ENCODE assay signal across 31 mouse cellular contexts in genomic region chr16:32389049-32389448, GRCm38 (mm10). TPM values are rescaled to one million over a fixed set of nuclear protein-coding genes. Genes with fewer than 3 reads are reported as not detected.
DNase-seq lines count a peak whose midpoint lies in the region; ATAC-seq and TF ChIP-seq lines count a peak whose summit lies in the region.
"Had no signal": no experiment of that assay in that cellular context is flagged by ENCODE, and none has a peak within 500 bp of the region (broad histone marks: within the 10 kb centered on the region; RNA-seq: fewer than 3 reads in every experiment).

No protein-coding gene starts in this region.

- H3K27ac ChIP-seq in liver, embryonic 14.5 days = no peak overlapping the region
- no peak overlapping the region for H3K27ac ChIP-seq in heart, embryonic 11.5 days (ENCODE audit: low read depth, low read length)
- no peak overlapping the region for H3K27ac ChIP-seq in forebrain, embryonic 10.5 days
- H3K27ac ChIP-seq: embryonic facial prominence, embryonic 12.5 days; embryonic facial prominence, embryonic 15.5 days; forebrain, embryonic 12.5 days; forebrain, embryonic 15.5 days; heart, embryonic 13.5 days; hindbrain, embryonic 14.5 days; hindbrain, postnatal 0 days had no signal

- TF ChIP-seq CTCF in G1E (IDR thresholded peaks at IDR 0.05; ENCODE audit: low read depth, low read length) = no peak
- no peak for TF ChIP-seq CTCF in liver, embryonic 14.5 days (IDR thresholded peaks at IDR 0.05; ENCODE audit: low read depth)

- H3K27me3 ChIP-seq in G1E (ENCODE audit: insufficient read depth, low read length) = no peaks in the 10 kb centered on the region
- no peaks in the 10 kb centered on the region for H3K27me3 ChIP-seq in liver, embryonic 14.5 days (ENCODE audit: control insufficient read depth, insufficient read depth, low read length)
- no peaks in the 10 kb centered on the region for H3K27me3 ChIP-seq in heart, embryonic 11.5 days (ENCODE audit: control insufficient read depth, insufficient read depth, low read length)
- no peaks in the 10 kb centered on the region for H3K27me3 ChIP-seq in forebrain, embryonic 10.5 days (ENCODE audit: poor library complexity, severe bottlenecking)
- H3K27me3 ChIP-seq: CH12.LX; embryonic facial prominence, embryonic 12.5 days; embryonic facial prominence, embryonic 15.5 days; forebrain, embryonic 12.5 days; forebrain, embryonic 15.5 days; heart, embryonic 13.5 days had no signal

- peak; percentile 51 for ATAC-seq in G1E (ENCODE audit: extremely low read depth, insufficient number of reproducible peaks, low FRiP score, poor library complexity, severe bottlenecking)
- ATAC-seq in liver, embryonic 14.5 days (ENCODE audit: insufficient read depth) = no peak
- ATAC-seq in megakaryocyte progenitor cell, adult 5-6 weeks (replicated peaks; ENCODE audit: poor library complexity) = peak; percentile 61
- ATAC-seq in heart, embryonic 11.5 days (replicated peaks; ENCODE audit: insufficient number of reproducible peaks, low FRiP score, low TSS enrichment) = no peak
- ATAC-seq: activated CD4-positive, CD25-positive, alpha-beta regulatory T cell, adult 4 months; forebrain, embryonic 15.5 days; hindbrain, postnatal 0 days had no signal

- H3K4me1 ChIP-seq in G1E (ENCODE audit: insufficient read depth, low read depth, low read length) = peaks cover 56% of the 10 kb centered on the region
- peaks cover 2 to 5% of the 10 kb centered on the region in 2 experiments; a peak in 3 of 4 replicates for H3K4me1 ChIP-seq in liver, embryonic 14.5 days (replicated peaks; ENCODE audit: control insufficient read depth in 2 of 2, insufficient read depth in 2 of 2, low read length in 1 of 2)
- H3K4me1 ChIP-seq in heart, embryonic 11.5 days (ENCODE audit: control insufficient read depth, insufficient read depth, low read length) = no peaks in the 10 kb centered on the region
- no peaks in the 10 kb centered on the region for H3K4me1 ChIP-seq in forebrain, embryonic 10.5 days
- H3K4me1 ChIP-seq: embryonic facial prominence, embryonic 12.5 days; embryonic facial prominence, embryonic 15.5 days; forebrain, embryonic 12.5 days; forebrain, embryonic 15.5 days; heart, embryonic 13.5 days had no signal

- DNase-seq in G1E (ENCODE audit: low spot score) (no peak), adipocyte (ENCODE audit: low spot score) (no peak)
- peak; percentile 16 for DNase-seq in c-Kit-positive CD71-positive TER-119-positive erythroid progenitor cells, embryonic 14.5 days (ENCODE audit: low spot score)
- no peak for DNase-seq in liver, embryonic 14.5 days (ENCODE audit: low read depth in 3 of 3, low spot score in 3 of 3)
- no peak for DNase-seq in forebrain, embryonic 10.5 days (ENCODE audit: extremely low spot score, low spot score)
- DNase-seq: adrenal gland, postnatal 10 days; adrenal gland, postnatal 36 days; B cell, adult 2 months; cerebellum, adult 11 months; cerebellum, adult 2 months; cerebellum, adult 9-11 months; cerebellum, postnatal 25 days; gastrocnemius, postnatal 25 days; heart, adult 18-20 months; heart, postnatal 14 days; heart, postnatal 4 days had no signal

- TF ChIP-seq EP300 in liver, embryonic 14.5 days (IDR thresholded peaks at IDR 0.05; ENCODE audit: low read depth) = peak; percentile 68

- no peak overlapping the region for H3K4me2 ChIP-seq in liver, embryonic 14.5 days (ENCODE audit: low read depth)
- H3K4me2 ChIP-seq in heart, embryonic 11.5 days = no peak overlapping the region
- H3K4me2 ChIP-seq: embryonic facial prominence, embryonic 12.5 days; embryonic facial prominence, embryonic 15.5 days; forebrain, embryonic 12.5 days; forebrain, embryonic 15.5 days; heart, embryonic 13.5 days; hindbrain, embryonic 14.5 days had no signal

- H3K9ac ChIP-seq in liver, embryonic 14.5 days (replicated peaks) = no peak overlapping the region
- no peak overlapping the region for H3K9ac ChIP-seq in heart, embryonic 11.5 days (ENCODE audit: low read depth, low read length)
- H3K9ac ChIP-seq: embryonic facial prominence, embryonic 12.5 days; embryonic facial prominence, embryonic 15.5 days; forebrain, embryonic 12.5 days; forebrain, embryonic 15.5 days; heart, embryonic 13.5 days; hindbrain, embryonic 14.5 days had no signal

- H3K9me3 ChIP-seq in G1E (replicated peaks) = no peaks in the 10 kb centered on the region
- H3K9me3 ChIP-seq in liver, embryonic 14.5 days (ENCODE audit: control insufficient read depth, low read length) = no peaks in the 10 kb centered on the region
- H3K9me3 ChIP-seq in heart, embryonic 11.5 days (replicated peaks; ENCODE audit: control insufficient read depth, low read length) = no peaks in the 10 kb centered on the region
- H3K9me3 ChIP-seq in forebrain, embryonic 10.5 days = no peaks in the 10 kb centered on the region
- H3K9me3 ChIP-seq: embryonic facial prominence, embryonic 12.5 days; embryonic facial prominence, embryonic 15.5 days; forebrain, embryonic 12.5 days; forebrain, embryonic 15.5 days; heart, embryonic 13.5 days had no signal

- H3K4me3 ChIP-seq in G1E (ENCODE audit: low read depth, low read length) = no peak overlapping the region; the same call in 1 of the 2 replicates
- H3K4me3 ChIP-seq in liver, embryonic 14.5 days (ENCODE audit: insufficient read depth in 1 of 2, low read depth in 2 of 2, low read length in 2 of 2) = no peak overlapping the region
- no peak overlapping the region for H3K4me3 ChIP-seq in heart, embryonic 11.5 days (ENCODE audit: low read depth, low read length)
- H3K4me3 ChIP-seq in forebrain, embryonic 10.5 days = no peak overlapping the region
- H3K4me3 ChIP-seq: embryonic facial prominence, embryonic 12.5 days; embryonic facial prominence, embryonic 15.5 days; forebrain, embryonic 12.5 days; forebrain, embryonic 15.5 days; heart, embryonic 13.5 days had no signal

- H3K36me3 ChIP-seq in G1E (replicated peaks) = peaks cover 37% of the 10 kb centered on the region
- H3K36me3 ChIP-seq in liver, embryonic 14.5 days (replicated peaks; ENCODE audit: control insufficient read depth, insufficient read depth, low read depth) = peaks cover 15% of the 10 kb centered on the region
- H3K36me3 ChIP-seq in heart, embryonic 11.5 days (ENCODE audit: control insufficient read depth, insufficient read depth, low read length) = peaks cover 23% of the 10 kb centered on the region
- peaks cover 89% of the 10 kb centered on the region for H3K36me3 ChIP-seq in forebrain, embryonic 10.5 days (replicated peaks)

RNA-seq across cellular contexts. Expression of gene Tm4sf19, which starts 11.3 kb away (rescaled TPM):
- total RNA-seq in G1E (2014; fragmentation: Nextera tagmentation) (not detected in 2 replicates), G1E (2017) (0.12 and 0.60 TPM in 2 replicates)
- not detected in 2 replicates for polyA plus RNA-seq in G1E (2012)
- polyA plus RNA-seq in liver, embryonic 14.5 days (2012; rRNA removed) = 0.04 TPM in 1 of 2 replicates, not detected in the other
- polyA plus RNA-seq in liver, embryonic 14.5 days (2014; fragmentation: Nextera tagmentation; extraction: Ambion mirVana) = not detected in 2 replicates
- not detected in 2 replicates for total RNA-seq in megakaryocyte progenitor cell, adult 5-6 weeks (2015)
- not detected in 2 replicates for total RNA-seq in megakaryocyte progenitor cell, adult 5-6 weeks (2017)
- not detected in 2 replicates for polyA plus RNA-seq in heart, embryonic 11.5 days (2014; fragmentation: Nextera tagmentation; extraction: Ambion mirVana)
- not detected in 2 replicates for polyA plus RNA-seq in forebrain, embryonic 10.5 days (2016; fragmentation: Nextera tagmentation; extraction: Ambion mirVana)
- total RNA-seq: common myeloid progenitor, adult 5-6 weeks; gastrocnemius, adult 8-10 months; gastrocnemius, postnatal 25 days; heart, adult 18-20 months; heart, postnatal 14 days; heart, postnatal 4 days; hindbrain, postnatal 0 days had no signal
- polyA plus RNA-seq: activated CD4-positive, CD25-positive, alpha-beta regulatory T cell, adult 4 months; cerebellum, adult 2 months; embryonic facial prominence, embryonic 12.5 days; forebrain, embryonic 12.5 days; forebrain, embryonic 15.5 days; heart, embryonic 16.5 days; hindbrain, embryonic 11.5 days; hindbrain, embryonic 14.5 days; hindbrain, postnatal 0 days had no signal

RNA-seq across cellular contexts. Expression of gene Tctex1d2, which starts 30.5 kb away (rescaled TPM):
- total RNA-seq in G1E (2014; fragmentation: Nextera tagmentation) (9.7 and 10.8 TPM in 2 replicates), G1E (2017) (33.9 and 35.2 TPM in 2 replicates)
- polyA plus RNA-seq in G1E (2012) = 0.21 and 0.39 TPM in 2 replicates
- polyA plus RNA-seq in liver, embryonic 14.5 days (2012; rRNA removed) = 2.1 and 3.1 TPM in 2 replicates
- 6.4 and 7.2 TPM in 2 replicates for polyA plus RNA-seq in liver, embryonic 14.5 days (2014; fragmentation: Nextera tagmentation; extraction: Ambion mirVana)
- 41.0 and 43.7 TPM in 2 replicates for total RNA-seq in megakaryocyte progenitor cell, adult 5-6 weeks (2015)
- 37.6 and 41.4 TPM in 2 replicates for total RNA-seq in megakaryocyte progenitor cell, adult 5-6 weeks (2017)
- 25.4 and 26.0 TPM in 2 replicates for polyA plus RNA-seq in heart, embryonic 11.5 days (2014; fragmentation: Nextera tagmentation; extraction: Ambion mirVana)
- 39.0 and 39.2 TPM in 2 replicates for polyA plus RNA-seq in forebrain, embryonic 10.5 days (2016; fragmentation: Nextera tagmentation; extraction: Ambion mirVana)
- total RNA-seq: CH12.LX had no signal

RNA-seq across cellular contexts. Expression of gene Pcyt1a, which starts 41.7 kb away (rescaled TPM):
- total RNA-seq in G1E (2014; fragmentation: Nextera tagmentation) (62.7 and 101 TPM in 2 replicates), G1E (2017) (101 and 104 TPM in 2 replicates)
- polyA plus RNA-seq in G1E (2012) = 47.0 and 50.2 TPM in 2 replicates
- polyA plus RNA-seq in liver, embryonic 14.5 days (2012; rRNA removed) = 12.8 and 16.3 TPM in 2 replicates
- polyA plus RNA-seq in liver, embryonic 14.5 days (2014; fragmentation: Nextera tagmentation; extraction: Ambion mirVana) = 40.3 and 41.6 TPM in 2 replicates
- 50.2 and 58.1 TPM in 2 replicates for total RNA-seq in megakaryocyte progenitor cell, adult 5-6 weeks (2015)
- 74.4 and 99.1 TPM in 2 replicates for total RNA-seq in megakaryocyte progenitor cell, adult 5-6 weeks (2017)
- 38.0 and 41.8 TPM in 2 replicates for polyA plus RNA-seq in heart, embryonic 11.5 days (2014; fragmentation: Nextera tagmentation; extraction: Ambion mirVana)
- polyA plus RNA-seq in forebrain, embryonic 10.5 days (2016; fragmentation: Nextera tagmentation; extraction: Ambion mirVana) = 41.7 and 41.9 TPM in 2 replicates

RNA-seq across cellular contexts. Expression of gene Ubxn7, which starts 57.0 kb away (rescaled TPM):
- total RNA-seq in G1E (2014; fragmentation: Nextera tagmentation) (86.3 and 126 TPM in 2 replicates), G1E (2017) (27.3 and 32.6 TPM in 2 replicates)
- 3.9 and 5.0 TPM in 2 replicates for polyA plus RNA-seq in G1E (2012)
- 2.7 and 5.1 TPM in 2 replicates for polyA plus RNA-seq in liver, embryonic 14.5 days (2012; rRNA removed)
- polyA plus RNA-seq in liver, embryonic 14.5 days (2014; fragmentation: Nextera tagmentation; extraction: Ambion mirVana) = 5.4 and 7.6 TPM in 2 replicates
- 24.5 and 35.5 TPM in 2 replicates for total RNA-seq in megakaryocyte progenitor cell, adult 5-6 weeks (2015)
- 23.3 and 30.8 TPM in 2 replicates for total RNA-seq in megakaryocyte progenitor cell, adult 5-6 weeks (2017)
- 21.0 and 22.2 TPM in 2 replicates for polyA plus RNA-seq in heart, embryonic 11.5 days (2014; fragmentation: Nextera tagmentation; extraction: Ambion mirVana)
- 25.0 and 25.3 TPM in 2 replicates for polyA plus RNA-seq in forebrain, embryonic 10.5 days (2016; fragmentation: Nextera tagmentation; extraction: Ambion mirVana)

Comparison
In these comparisons a context has a peak if more than half of its experiments do, and no peak if none do; other contexts are left out.
1. ATAC-seq: peak in G1E (single experiment) and megakaryocyte progenitor cell, adult 5-6 weeks (single experiment); none in liver, embryonic 14.5 days (single experiment) and heart, embryonic 11.5 days (single experiment).